Mouse (Mus musculus): ENCODE results near the gene Sox21.

The Sox21 gene

DNA sequence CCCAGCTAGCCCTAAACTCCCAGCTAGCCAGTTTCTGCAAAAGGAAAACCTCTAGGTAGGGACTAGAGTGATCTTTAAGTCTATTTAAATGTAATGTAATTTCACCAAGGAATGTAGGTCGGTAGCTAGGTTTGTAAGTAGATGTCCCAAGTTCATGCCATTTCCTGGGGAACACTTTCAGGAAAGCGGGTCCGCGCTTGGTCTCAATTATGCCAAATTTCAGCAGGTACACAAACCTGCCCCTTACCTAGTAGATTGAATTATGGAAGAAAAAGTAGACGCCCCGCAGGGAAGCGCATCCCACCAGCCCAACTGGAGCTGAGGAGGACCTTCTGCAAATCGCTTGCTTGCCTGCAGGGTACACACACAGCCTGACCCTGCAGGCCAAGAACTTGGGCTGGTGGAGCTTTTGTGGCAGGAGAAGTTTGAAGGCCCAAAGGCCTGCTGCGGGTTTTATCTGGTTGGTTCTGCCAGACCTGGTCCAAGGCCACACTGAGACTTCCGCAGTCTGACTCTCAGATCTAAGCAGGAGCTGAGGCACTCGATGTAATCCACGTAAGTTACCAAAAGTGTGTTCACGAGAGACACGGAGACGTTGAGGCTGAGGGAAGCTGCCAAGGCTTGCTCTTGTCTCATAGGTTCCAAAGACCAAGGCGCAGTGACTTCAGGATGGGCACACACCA is 11.6 kb downstream of the Sox21 start:
- 65% methylated on average over 16 of the region's 16 CpGs for WGBS

DNA sequence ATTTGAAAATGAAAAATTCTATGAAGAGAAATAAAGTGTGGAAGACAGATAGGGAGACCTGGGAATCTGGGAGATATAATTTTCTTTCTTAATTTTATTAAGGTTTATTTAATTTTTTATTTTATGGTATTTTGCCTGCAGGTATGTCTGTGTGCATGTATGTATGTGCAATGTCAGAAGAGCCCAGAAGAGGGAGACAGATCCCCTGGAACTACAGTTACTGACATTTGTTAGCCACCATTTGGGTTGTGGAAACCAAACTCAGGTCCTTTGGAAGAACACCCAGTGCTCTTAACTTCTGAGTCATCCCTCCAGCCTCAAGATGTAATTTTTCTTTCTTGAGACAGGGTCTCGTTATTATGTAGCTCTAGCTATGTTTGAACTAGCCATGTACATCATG is 15.9 kb downstream of the Sox21 start:
- WGBS: 94% methylated on average over 1 of the region's 1 CpGs

DNA sequence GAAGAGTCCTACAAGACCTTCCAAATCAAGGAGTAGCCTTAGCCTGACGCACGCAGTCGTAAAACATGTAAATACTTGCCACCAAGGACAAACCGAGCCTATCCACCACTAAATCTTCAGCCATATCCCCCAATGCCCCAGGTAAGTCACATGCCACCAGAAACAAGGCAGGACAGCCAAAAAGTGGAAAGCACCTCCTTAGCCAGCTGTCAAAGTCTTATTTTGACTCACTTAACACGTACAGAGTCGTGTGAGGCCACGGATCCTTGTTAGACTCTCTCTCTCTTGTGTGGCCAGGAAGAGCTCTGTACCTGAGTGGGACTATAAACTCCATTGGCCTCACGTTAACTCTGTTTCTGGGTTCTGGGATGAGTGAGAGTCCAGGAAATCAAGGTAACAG is 20.0 kb downstream of the Sox21 start:
- 92% methylated on average over 8 of the region's 8 CpGs for WGBS

DNA sequence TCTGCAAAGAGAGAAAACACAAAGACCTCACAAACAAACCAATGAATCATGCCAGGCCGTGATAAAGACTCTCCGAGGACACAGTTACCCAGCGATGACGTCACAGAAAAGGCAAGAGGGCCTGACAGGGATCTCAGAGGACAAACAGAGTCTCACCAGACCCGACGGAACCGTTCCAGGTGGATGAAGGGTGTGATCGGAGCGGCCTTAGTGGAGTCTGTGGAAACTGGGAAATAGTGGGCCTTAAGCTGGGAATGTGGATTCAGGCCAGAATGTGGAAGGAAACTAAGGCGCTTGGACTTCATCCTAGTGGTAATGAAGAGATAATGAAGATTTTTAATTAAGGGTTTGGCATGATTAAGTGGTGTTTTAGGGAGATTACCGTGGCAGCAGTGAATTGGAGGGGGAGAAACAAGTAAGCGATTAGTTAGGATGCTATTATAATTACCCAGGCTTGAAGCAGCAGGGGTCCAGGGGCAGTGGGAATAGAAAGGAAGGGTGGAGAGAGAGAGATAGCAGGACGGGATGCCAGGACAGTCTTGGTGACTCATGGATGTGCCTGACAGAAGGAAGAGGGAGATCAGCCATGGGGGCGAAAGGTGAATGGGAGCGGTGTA is 24.5 kb downstream of the Sox21 start:
- WGBS: 64% methylated on average over 15 of the region's 15 CpGs

DNA sequence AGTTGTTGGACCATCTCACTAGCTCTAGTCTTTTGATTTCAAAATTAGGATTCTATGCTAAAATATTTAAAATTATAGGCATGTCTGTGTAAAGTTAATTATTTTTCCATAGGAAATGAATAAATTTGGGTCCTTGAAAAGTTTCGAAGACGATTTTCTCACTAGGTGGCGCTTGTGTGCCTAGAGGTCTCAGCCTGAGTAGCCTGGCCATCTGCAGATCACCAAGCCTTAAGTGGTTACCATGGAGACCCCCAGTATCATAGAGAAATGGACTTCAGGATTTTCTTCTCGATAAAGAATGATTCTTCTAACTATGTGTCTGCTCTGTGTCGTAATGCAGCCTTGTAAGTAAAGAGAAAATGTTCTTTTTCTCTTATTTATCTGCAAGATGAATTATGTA is 27.2 kb downstream of the Sox21 start:
- WGBS: 18% methylated on average over 5 of the region's 5 CpGs

DNA sequence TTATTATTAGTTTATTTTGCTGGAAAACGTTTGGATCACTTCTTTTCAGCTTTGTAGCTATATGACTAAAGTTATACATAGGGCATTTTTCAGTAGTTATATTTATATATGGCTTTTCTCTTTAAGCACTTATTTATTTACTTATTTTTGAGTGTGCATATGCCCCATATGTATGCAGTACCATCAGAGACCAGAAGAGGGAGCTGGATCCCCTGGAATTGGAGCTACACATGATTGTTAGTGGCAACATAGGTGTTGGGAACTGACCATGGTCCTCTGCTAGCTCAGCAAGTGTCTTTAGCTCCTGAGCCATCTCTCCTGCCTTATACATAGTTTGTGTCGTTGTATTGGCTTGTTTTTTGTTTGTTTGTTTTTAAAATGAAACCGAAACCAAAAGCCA is 29.5 kb downstream of the Sox21 start:
- 83% methylated on average over 3 of the region's 3 CpGs for WGBS

DNA sequence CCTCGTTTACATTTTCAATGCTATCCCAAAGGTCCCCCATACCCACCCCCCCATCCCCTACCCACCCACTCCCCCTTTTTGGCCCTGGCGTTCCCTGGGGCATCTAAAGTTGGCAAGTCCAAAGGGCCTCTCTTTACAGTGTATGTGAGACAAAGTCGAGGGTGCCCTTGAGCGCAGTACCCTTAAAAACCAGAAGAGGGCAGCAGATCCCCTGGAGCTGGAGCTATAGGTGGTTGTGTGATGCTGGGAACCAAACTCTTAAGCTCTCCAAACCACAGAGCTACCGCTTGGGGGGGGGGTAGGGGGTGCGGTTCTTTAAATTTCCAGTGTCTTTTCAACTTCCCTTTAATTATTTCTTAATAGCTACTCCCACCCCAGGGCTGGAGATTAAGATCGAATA is 33.8 kb downstream of the Sox21 start:
- WGBS: 80% methylated on average over 7 of the region's 7 CpGs

DNA sequence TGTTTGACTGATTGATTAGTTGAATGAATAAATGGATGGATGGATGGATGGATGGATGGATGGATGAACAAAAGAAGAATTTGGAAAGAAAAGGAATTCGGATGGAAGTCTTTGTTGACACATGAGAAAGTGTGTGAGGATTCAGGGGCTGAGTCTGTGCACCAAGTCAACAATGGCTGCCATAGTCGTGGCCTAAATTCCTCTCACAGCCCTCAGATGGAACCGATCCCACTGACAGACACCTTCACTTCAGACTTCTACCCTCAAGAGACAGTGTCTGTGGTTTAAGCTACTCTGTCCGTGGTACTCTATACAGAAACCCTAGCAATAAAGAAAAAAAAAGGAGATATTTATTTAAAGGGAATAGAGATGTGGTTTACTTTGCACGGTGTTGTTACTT is 34.8 kb downstream of the Sox21 start:
- 93% methylated on average over 5 of the region's 5 CpGs for WGBS

DNA sequence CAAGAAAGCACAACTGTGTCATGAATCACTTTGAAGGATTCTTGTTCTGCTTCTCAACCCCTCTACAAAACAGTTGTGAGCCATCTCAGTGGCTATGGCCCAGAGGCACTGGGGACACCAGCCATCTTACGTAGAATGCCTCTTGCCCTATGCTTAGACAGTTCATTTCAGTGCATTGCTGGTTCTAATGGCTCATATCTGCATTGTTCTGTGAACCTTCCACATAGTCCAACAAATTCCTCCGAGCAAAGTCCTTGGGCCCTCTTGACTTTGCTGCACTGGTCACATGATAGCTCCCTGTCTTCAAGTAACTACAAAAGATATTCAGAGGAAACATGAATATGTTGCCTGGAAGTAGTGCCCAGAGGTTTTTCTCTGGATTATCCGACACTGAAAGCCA is 36.1 kb downstream of the Sox21 start:
- WGBS: 93% methylated on average over 3 of the region's 3 CpGs

DNA sequence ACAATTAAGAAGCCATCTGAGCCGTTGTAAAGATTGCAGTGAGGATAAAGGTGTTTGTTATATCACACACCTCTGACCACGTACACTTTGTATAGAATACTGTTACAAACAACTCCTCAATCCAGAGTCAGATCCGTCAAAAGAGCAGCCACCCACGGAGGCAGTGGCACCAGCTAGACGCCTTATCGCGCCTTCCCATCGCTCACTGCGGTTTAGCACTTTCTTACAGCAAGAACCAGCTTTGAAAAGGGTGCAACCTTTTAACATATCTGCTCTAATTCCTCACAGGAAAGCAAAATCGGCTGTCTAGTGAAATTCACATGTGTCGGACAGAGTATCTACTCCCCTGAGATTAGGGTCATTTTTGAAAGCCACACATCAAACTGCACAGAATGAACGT is 39.8 kb downstream of the Sox21 start:
- WGBS: 81% methylated on average over 12 of the region's 12 CpGs

DNA sequence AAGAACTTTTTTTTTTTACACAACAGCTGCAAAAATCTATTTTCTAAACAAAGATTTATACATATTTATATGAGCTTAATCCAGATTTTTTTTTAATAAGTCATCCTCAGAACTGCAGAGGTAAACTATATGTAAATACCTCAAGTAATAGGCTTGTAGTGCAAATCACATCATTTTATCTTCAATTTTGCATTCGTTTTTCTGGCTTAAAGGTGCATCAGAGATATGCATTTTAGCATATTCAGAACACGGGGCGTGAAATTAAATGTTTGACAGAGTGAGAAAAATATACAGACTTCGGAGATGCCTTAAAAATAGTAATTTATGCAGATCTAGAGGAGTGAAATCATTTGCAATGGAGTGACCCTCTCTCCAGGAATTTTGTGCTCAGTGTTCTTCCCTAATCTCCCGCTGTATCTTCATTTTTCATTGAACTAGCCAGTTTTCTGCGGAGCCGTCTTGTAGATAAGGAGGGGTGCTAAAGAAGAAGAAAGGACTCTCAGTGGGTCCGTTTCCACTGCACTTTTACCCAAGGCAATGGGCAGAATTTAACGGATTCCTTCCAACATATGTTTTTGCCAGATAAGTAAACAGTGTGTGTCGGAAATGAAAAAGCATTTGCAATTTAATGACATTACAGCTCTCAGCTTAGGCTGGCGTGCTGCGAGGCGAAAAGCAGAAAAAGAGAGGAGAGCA is 42.5 kb downstream of the Sox21 start:
- 33% methylated on average over 13 of the region's 13 CpGs for WGBS

DNA sequence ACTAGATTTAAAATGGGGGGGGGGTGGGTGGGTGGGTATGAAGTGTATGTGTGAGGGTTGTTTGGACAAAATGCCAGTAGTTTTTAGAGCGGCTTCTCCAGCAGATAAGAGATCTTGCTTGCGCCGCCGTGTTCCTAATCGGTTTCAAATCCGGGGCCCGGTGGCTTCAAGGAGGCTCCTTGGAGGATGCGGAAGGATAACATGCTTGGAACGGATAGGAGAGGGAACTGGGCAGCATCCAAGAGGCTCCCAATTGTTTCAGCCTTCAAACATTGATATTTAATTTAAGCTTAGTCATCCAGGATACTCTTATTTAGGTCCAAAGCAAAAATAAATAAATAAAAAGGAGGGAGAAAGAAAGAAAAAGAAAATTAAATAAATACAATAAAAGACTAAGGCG is 43.2 kb downstream of the Sox21 start:
- WGBS: 42% methylated on average over 10 of the region's 10 CpGs

DNA sequence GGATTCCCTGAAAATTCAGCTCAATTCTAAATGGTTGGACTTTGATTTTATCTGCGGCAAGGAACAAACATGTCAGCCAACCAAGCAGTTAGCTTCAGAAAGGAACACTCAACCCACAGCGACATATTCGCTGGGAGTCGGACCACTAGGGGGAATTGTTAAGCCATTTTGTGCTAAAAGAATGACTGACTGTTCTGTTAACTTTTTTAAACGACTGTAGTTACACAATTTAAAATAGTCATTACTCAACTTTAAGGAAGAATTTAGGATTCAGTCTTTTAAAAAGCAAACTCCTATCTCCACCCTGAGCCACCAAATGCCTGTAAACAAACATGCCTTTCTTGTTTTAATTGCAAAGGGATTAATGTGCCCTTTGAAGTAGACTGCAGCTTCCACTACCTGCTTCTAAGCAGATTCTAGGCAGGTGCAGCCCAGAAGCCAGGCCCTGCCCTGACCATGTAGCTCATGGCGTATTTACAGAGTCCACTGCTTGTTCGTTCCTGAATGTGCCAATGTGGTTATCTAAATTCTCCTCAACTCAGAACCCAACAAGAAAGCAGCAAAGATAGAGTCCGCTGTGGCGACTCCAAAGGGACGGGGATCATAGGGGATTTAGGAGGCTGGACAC is 43.7 kb downstream of the Sox21 start:
- 66% methylated on average over 10 of the region's 10 CpGs for WGBS

DNA sequence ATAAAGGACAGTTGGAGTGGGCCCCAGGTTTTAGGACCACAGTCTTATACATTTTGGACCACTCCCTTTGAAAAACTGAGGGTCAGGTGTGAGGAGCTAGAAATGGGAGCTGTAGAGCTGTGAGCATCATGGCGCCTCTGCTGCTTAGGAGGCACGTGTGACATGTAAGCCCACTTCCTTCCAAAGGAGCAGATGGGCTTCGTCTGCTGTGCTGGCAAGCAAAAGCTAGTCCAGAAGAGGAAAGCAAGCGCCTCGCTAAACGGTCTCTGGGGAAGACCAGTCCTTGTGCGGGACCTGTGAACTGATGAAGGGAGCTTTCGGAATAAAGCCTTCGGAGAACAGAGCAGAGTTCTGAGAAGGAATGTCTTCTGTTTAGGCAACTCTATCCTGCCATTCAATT is 45.4 kb downstream of the Sox21 start:
- WGBS: 64% methylated on average over 9 of the region's 9 CpGs
